Mouse (Mus musculus): ENCODE data around the gene Adi1.

Adi1 gene

DNA sequence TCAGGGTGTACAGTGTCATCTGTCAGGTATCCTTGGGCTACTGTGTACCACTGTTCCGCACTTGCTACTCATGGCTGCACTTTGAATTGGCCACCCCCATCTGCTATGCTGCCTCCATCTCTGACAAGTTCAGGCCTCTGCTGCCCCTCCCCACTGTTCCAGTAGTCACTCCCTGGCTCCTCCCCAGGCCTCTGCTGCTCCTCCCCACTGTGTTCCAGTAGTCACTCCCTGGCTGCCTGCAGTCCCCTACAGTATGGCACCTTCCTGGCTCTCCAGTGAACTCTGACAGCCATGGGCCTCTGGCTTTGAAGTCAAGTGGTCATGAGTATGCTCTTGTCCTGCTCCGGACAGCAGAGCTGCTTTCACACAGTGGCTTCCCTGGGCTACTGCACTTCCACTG, 19.2 kb downstream of the Adi1 start:
- no peak for DNase-seq (ENCODE audit: low read depth)

DNA sequence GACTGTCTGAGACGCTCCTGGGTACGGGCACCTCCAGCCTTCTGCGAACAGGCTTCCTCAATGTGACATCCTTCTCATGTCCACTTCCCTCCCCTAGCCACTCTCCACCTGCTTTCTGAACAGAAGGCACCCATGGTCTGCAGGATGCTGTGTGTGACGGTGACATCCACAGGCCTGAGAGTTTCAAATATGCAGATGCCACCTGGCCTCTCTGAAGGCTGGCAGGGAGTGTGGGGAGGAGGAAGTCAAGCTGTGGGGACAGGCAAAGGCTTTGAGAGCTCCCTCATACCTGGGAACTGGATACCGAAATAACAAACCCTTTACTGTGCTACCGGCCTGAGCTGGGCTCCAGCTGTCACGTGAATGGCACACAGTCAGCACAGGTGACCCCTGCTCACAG, 19.7 kb downstream of the Adi1 start:
- DNase-seq (ENCODE audit: low read depth) = no peak

DNA sequence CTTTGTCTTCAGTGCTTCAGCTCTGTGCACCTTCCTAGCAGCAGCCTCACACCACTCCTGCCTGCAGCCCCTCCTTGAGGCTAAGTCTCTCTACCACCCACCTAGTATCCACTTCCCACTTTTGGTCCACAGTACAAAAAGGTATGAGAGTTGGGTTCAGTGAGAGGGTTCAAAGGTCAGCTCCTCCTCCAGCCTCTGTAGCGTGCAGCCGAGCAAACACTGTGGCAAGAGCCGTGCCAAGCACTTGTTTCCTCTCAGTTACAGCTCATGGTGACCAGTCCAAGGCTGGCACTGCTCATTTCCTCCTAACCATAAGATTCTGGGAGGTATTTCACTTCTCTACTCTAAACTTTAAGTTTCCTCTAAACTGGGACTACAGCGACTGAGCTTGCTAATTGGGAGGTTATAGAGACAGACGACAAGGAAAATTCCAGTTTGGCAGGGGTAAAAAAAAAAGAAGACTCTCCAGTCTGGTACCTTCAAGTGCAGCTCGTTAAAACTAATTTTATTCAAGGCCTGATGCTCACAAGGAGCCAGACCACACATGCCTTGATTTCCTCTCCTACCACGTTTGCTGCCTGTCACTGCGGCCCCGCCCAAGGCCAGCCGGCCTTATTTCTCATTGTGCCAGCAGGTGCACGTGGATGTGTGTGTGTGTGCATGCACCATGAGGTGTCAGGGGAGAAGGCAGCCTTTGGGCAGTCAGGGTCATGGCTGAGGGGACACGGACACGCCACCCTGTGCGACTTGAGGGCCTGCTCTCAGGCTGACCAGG, 23.0 kb downstream of the Adi1 start:
- DNase-seq (ENCODE audit: low read depth) = no peak

GRCm38 (mm10) chr12:28699086-28699485, 24.1 kb downstream of the Adi1 start:
- no peak for DNase-seq (ENCODE audit: low read depth)

DNA sequence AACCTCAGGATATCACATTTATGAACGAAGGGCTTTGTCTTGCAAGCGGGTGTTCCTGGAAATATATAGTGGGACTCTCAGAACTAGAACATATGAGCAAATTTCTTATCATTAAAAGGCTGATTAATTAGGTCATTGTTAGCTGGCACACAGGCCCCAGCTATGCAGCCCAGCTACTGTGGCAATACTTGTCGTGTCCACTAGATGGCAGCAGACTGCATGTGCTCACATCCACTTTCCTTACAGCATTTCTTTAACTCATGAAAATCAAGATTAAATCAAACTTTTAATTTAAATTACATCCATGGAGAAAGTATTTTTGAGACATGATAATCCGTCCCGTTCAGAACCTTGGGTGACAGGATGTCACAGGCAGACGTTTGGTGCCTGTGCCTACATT, 24.6 kb downstream of the Adi1 start:
- DNase-seq (ENCODE audit: low read depth) = peak; percentile 81

GRCm38 (mm10) chr12:28700101-28700511, 25.1 kb downstream of the Adi1 start:
- DNase-seq (ENCODE audit: low read depth) = no peak

DNA sequence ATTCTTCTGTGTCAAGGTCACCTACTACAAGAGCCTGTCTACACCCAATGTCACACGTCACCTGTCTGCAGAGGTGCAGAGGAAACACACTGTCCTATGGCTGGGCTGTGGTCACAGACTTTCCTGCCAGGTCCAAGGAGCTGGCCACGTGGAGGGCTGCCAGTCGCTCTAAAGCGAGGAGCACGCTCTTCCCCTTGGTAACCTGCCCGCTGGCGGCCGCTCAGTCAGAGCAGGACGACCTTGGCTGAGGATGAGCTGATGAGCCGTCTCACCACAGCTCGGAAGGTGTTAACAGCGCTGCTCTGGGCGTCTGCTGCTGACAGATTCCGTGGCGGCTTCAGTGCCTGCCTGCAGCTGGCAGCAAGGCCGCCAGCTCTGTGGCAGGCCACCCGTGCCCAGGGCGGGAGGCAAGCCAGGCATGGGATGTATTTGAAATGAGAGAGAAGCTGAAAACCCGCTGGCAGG, 25.6 kb downstream of the Adi1 start:
- DNase-seq (ENCODE audit: low read depth) = no peak

DNA sequence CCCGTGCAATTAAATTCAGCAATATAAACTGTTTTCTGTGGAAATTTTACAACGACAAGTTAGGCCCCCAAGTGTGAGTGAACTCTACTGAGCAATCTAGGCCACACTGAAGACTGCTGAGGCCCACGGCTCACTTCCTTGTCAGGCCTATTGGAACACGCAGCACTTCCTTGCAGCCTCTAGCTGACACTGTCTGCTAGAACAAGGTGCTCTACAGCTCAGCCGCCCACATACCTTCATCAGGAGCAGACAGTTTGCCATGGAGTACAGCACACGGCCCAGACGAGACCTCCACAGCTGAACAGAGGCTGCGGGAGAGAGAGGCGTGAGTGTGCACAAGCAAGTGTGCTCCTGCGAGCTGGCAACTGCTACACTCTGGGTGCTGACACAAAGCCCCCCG, 26.3 kb downstream of the Adi1 start:
- DNase-seq (ENCODE audit: low read depth) = no peak

DNA sequence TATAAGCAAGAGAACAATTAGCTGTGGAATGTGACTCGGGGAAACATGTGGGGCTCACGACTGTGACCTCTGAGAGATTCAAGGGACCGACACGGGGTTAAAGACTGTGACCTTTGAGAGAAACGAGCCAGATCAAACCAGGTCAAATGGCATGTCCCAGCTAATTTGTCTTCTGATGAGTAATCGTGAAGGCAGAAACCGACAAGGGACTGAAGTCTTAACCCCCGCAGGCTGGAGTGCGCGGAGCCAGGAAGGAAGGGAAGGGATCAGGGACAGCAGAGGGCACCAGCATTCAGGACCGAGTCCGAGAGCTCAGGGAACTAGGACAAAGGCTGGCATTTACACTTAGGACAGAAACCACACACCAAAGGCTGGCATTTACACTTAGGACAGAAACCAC, 29.4 kb downstream of the Adi1 start:
- no peak for DNase-seq (ENCODE audit: low read depth)

DNA sequence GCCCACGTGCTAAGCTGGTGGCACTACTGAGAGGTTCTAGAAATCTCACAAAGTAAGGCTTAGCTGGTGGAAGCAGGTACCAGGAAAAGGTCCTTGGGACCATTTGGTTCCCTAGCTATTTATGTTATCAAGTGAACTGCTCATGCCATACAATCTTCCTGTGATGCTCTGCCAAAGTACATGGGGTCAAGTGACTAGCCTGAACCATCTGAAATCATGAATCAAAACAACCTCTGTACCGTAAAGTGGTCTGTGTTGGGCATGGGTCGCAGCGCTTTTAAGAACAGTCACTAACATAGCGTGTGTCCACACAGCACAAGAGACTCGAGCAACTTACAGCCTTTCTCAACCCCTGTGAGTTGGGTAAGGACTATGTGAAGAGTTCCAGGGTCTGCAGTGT, 30.2 kb downstream of the Adi1 start:
- DNase-seq (ENCODE audit: low read depth) = no peak

DNA sequence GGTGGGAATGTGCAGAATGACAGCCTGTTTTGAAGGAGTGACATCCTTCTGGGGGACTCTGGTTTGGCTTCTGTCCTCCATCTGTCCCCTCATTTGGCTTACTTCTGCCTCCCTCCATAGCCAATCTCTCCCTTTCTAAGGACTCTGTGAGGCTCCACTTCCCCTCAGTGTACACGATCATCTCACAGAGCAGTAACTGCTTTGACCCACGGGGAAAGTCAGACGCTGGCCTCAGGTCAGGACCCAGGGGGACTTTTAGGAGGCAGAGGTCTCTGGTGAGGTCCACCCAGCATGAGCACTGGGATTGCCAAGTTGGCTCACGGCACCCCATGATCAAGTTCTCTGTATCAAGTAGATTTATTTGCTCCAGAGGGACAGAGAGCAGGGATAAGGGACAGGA, 33.1 kb downstream of the Adi1 start:
- no peak for DNase-seq (ENCODE audit: low read depth)

DNA sequence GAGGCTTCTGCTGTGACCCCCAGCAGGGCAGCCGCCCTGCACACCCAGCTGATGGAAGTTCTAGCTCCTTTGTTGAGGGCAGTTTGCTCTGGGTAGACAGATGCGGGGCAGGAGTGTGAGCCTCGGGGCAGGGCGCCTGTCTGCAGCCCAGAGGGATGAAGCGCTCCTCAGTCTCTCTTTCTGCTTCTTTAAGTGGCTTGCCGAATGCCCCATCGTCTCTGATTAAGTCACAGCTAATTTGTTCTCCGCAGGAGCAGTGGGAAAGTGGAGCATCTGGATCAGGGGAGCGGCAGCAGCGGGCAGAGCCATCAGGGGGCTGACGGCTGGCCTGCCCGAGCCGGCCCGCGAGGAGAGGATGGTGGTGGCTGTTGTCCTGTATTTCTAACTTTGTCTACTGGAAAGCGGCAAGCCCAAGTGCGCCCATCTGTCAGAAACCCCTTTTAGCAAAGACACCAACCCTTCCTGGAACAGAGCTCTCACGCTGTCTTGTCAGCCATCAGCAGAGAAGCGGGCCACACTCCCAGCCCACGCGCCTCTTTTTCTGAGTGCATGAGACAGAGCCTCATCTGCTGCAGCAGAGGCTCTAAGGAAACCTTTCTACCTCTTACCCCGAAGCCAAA, 35.6 kb downstream of the Adi1 start:
- no peak for DNase-seq (ENCODE audit: low read depth)

- no peak for DNase-seq (ENCODE audit: low read depth)
Observed at GRCm38 (mm10) chr12:28714822-28715632, 40.0 kb downstream of the Adi1 start.

- DNase-seq (ENCODE audit: low read depth) = no peak
Observed at GRCm38 (mm10) chr12:28717066-28717465, 42.0 kb downstream of the Adi1 start.

- no peak for DNase-seq (ENCODE audit: low read depth)
Observed at GRCm38 (mm10) chr12:28718106-28718505, 43.1 kb downstream of the Adi1 start.

GRCm38 (mm10) chr12:28724366-28724765, 49.3 kb downstream of the Adi1 start:
- DNase-seq (ENCODE audit: low read depth) = no peak

DNA sequence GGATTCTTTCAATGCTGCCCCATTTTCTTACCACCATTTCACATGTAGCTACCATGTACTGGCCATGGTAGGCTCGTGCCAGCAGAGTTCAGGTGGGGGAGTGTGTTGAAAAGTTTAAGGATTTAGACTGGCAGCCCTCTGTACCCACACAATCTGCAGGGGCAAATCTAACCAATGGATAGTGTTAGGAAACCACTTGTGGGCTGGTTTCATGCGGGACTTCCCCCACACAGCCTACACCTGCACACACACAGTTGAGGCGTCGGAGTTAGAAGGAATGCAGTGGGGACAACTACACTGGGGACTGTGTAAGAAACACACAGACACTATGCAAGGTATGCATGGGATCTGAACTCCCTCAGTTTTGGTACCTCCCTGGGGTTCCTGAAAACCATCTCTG, 51.2 kb downstream of the Adi1 start:
- DNase-seq (ENCODE audit: low read depth) = peak; percentile 6

- no peak for DNase-seq (ENCODE audit: low read depth)
Observed at GRCm38 (mm10) chr12:28727061-28727460, 52.0 kb downstream of the Adi1 start.

Data from induced T-regulatory cell, adult 2 months (primary cell).